Mouse (Mus musculus) olfactory bulb, adult 2 months (tissue): ENCODE measurements around the gene Cd80.

ENCODE experiments used
- CTCF ChIP-seq: fragments of 200-500 bp; IDR thresholded peaks from 2 replicates; pipeline ENCODE4 v1.5.1; 2012; ENCODE audit warnings: low read depth, mild to moderate bottlenecking, low read length, moderate library complexity; ENCODE audit not compliant: insufficient read depth
- POLR2A ChIP-seq: fragments of 200-500 bp; IDR thresholded peaks from 2 replicates; pipeline ENCODE4 v1.6.1; 2012; ENCODE audit warnings: mild to moderate bottlenecking, low read depth, low read length, moderate library complexity; ENCODE audit not compliant: insufficient read depth

- TF ChIP-seq CTCF = no peak
- TF ChIP-seq POLR2A = no peak
Measured at GRCm38 (mm10) chr16:38503528-38503927, 48.2 kb downstream of the Cd80 start.
